Mouse (Mus musculus) embryonic facial prominence, embryonic 13.5 days (tissue): Measurements from ENCODE around the gene Nfatc2. TPM values are rescaled to one million over a fixed set of nuclear protein-coding genes. Genes with fewer than 3 reads are reported as not detected.

Experiments
- ATAC-seq: fragments of 200-750 bp; cut with Nextera tagmentation; 2 replicates; pipeline ENCODE4 v1.8.0; 2017; ENCODE audit warnings: low read depth; ENCODE audit not compliant: insufficient number of reproducible peaks, insufficient read depth, low FRiP score, low TSS enrichment
- H3K27ac ChIP-seq: fragments of 300-500 bp; sonication (generic); 2 replicates; pipeline ENCODE4 v1.5.1; 2015; ENCODE audit warnings: moderate library complexity, mild to moderate bottlenecking, inconsistent platforms
- H3K27me3 ChIP-seq: fragments of 300-500 bp; sonication (generic); 2 replicates; pipeline ENCODE4 v1.6.1; 2015; ENCODE audit warnings: mild to moderate bottlenecking, inconsistent platforms
- H3K36me3 ChIP-seq: fragments of 300-500 bp; sonication (generic); 2 replicates; pipeline ENCODE4 v1.6.1; 2015; ENCODE audit warnings: mild to moderate bottlenecking, inconsistent platforms
- H3K4me1 ChIP-seq: fragments of 300-500 bp; sonication (generic); 2 replicates; pipeline ENCODE4 v1.6.1; 2015; ENCODE audit warnings: inconsistent platforms
- H3K4me2 ChIP-seq: fragments of 300-500 bp; sonication (generic); 2 replicates; pipeline ENCODE4 v1.6.1; 2015; ENCODE audit warnings: moderate library complexity, mild to moderate bottlenecking, inconsistent platforms
- H3K4me3 ChIP-seq: fragments of 300-500 bp; sonication (generic); 2 replicates; pipeline ENCODE4 v1.5.1; 2015; ENCODE audit warnings: mild to moderate bottlenecking, inconsistent platforms
- H3K9ac ChIP-seq: fragments of 300-500 bp; sonication (generic); 2 replicates; pipeline ENCODE4 v1.6.1; 2015; ENCODE audit warnings: mild to moderate bottlenecking, inconsistent platforms
- H3K9me3 ChIP-seq: fragments of 300-500 bp; sonication (generic); 2 replicates; pipeline ENCODE4 v1.6.1; 2016; ENCODE audit warnings: inconsistent platforms
- WGBS: fragments of 180-500 bp; shearing (Covaris S2); methylation state at CpG from one replicate; pipeline ENCODE4 v1.1.7; 2015; ENCODE audit warnings: mixed read lengths; 5-methylcytosine and 5-hydroxymethylcytosine counted together
- polyA plus RNA-seq: library from polyadenylated mRNA; unstranded; fragments of >200 nt; fragmentation: Nextera tagmentation; extraction: Ambion mirVana; gene quantifications from 2 replicates; pipeline ENCODE4 v1.2.1, GENCODE M21; 2015

Gene Nfatc2
- 4.9 and 5.9 TPM in 2 replicates for polyA plus RNA-seq

GRCm38 (mm10) chr2:168601491-168602386 is at the start of gene Nfatc2:
TSS of gene Nfatc2 (minus strand) at chr2:168601657.
- WGBS, result under 1% methylated on average over 56 of the region's 56 CpGs
- Histone ChIP-seq H3K4me1 (peaks cover 41% of the 10 kb centered on the region), H3K27me3 (peaks cover 60% of the 10 kb centered on the region)

GRCm38 (mm10) chr2:168648171-168648570 is 46.7 kb upstream of the Nfatc2 start:
- Histone ChIP-seq H3K4me2 (no peak overlapping the region), H3K36me3 (peaks cover 67% of the 10 kb centered on the region), H3K4me3 (no peak overlapping the region), H3K4me1 (peaks cover 21% of the 10 kb centered on the region), H3K27ac (no peak overlapping the region), H3K9ac (no peak overlapping the region), H3K9me3 (no peaks in the 10 kb centered on the region), H3K27me3 (no peaks in the 10 kb centered on the region)
- ATAC-seq, result no peak
- WGBS, result 70% methylated on average over 8 of the region's 8 CpGs

More at GRCm38 (mm10) chr2:168601491-168602386, at the start of gene Nfatc2:
- H3K4me2 ChIP-seq, result peak within 1 kb of the TSS; percentile 95
- H3K4me3 ChIP-seq, result peak within 1 kb of the TSS; percentile 59
- H3K36me3 ChIP-seq, result no peaks in the 10 kb centered on the region
- no peaks in the 10 kb centered on the region for H3K9me3 ChIP-seq
- ATAC-seq, result peak; percentile 63
- H3K9ac ChIP-seq, result peak within 1 kb of the TSS; percentile 78
- H3K27ac ChIP-seq, result peak within 1 kb of the TSS; percentile 89

- no peaks in the 10 kb centered on the region for H3K9me3 ChIP-seq
- H3K27me3 ChIP-seq, result no peaks in the 10 kb centered on the region
- H3K9ac ChIP-seq, result no peak overlapping the region
- 47% methylated on average over 6 of the region's 6 CpGs for WGBS
- H3K4me1 ChIP-seq, result peaks cover 25% of the 10 kb centered on the region
- no peak overlapping the region for H3K27ac ChIP-seq
- no peak overlapping the region for H3K4me2 ChIP-seq
- ATAC-seq, result no peak
- peaks cover 62% of the 10 kb centered on the region for H3K36me3 ChIP-seq
- H3K4me3 ChIP-seq, result no peak overlapping the region
Observed at GRCm38 (mm10) chr2:168644855-168645254, 43.4 kb upstream of the Nfatc2 start.

- Histone ChIP-seq H3K36me3 (peaks cover 58% of the 10 kb centered on the region), H3K27ac (peak overlapping the region; percentile 33; the same call in 1 of the 2 replicates), H3K9ac (no peak overlapping the region), H3K4me2 (no peak overlapping the region), H3K27me3 (no peaks in the 10 kb centered on the region), H3K9me3 (no peaks in the 10 kb centered on the region), H3K4me1 (peaks cover 25% of the 10 kb centered on the region), H3K4me3 (no peak overlapping the region)
- ATAC-seq, result no peak
- 56% methylated on average over 20 of the region's 20 CpGs for WGBS
Observed at GRCm38 (mm10) chr2:168643524-168644177, 42.2 kb upstream of the Nfatc2 start.

GRCm38 (mm10) chr2:168642187-168642586 is 40.7 kb upstream of the Nfatc2 start:
- 64% methylated on average over 11 of the region's 11 CpGs for WGBS
- peaks cover 58% of the 10 kb centered on the region for H3K36me3 ChIP-seq
- H3K4me3 ChIP-seq, result no peak overlapping the region
- no peaks in the 10 kb centered on the region for H3K9me3 ChIP-seq
- H3K4me1 ChIP-seq, result peaks cover 24% of the 10 kb centered on the region
- no peaks in the 10 kb centered on the region; the same call in 1 of the 2 replicates for H3K27me3 ChIP-seq
- 0 out of 2 replicates have a peak overlapping the region, but pooled peaks have one; percentile 4 for H3K27ac ChIP-seq
- H3K9ac ChIP-seq, result no peak overlapping the region
- ATAC-seq, result no peak
- no peak overlapping the region for H3K4me2 ChIP-seq

- 91% methylated on average over 9 of the region's 9 CpGs for WGBS
- Histone ChIP-seq H3K27me3 (no peaks in the 10 kb centered on the region; the same call in 1 of the 2 replicates), H3K4me2 (no peak overlapping the region), H3K4me3 (no peak overlapping the region), H3K4me1 (peaks cover 30% of the 10 kb centered on the region), H3K9me3 (no peaks in the 10 kb centered on the region), H3K36me3 (peaks cover 60% of the 10 kb centered on the region), H3K27ac (no peak overlapping the region), H3K9ac (no peak overlapping the region)
- no peak for ATAC-seq
Observed at GRCm38 (mm10) chr2:168640460-168640859, 39.0 kb upstream of the Nfatc2 start.

- H3K27ac ChIP-seq, result no peak overlapping the region
- 35% methylated on average over 7 of the region's 7 CpGs for WGBS
- no peak overlapping the region for H3K4me2 ChIP-seq
Observed at GRCm38 (mm10) chr2:168634881-168635280, 33.4 kb upstream of the Nfatc2 start.

GRCm38 (mm10) chr2:168633301-168633816 is 31.9 kb upstream of the Nfatc2 start:
- Histone ChIP-seq H3K9ac (peak overlapping the region; percentile 6; the same call in 1 of the 2 replicates), H3K27ac (no peak overlapping the region), H3K4me2 (no peak overlapping the region), H3K36me3 (peaks cover 29% of the 10 kb centered on the region), H3K9me3 (no peaks in the 10 kb centered on the region), H3K27me3 (no peaks in the 10 kb centered on the region; the same call in 1 of the 2 replicates), H3K4me1 (peaks cover 38% of the 10 kb centered on the region), H3K4me3 (no peak overlapping the region)
- WGBS, result 50% methylated on average over 14 of the region's 14 CpGs
- ATAC-seq, result no peak

More at GRCm38 (mm10) chr2:168634881-168635280, 33.4 kb upstream of the Nfatc2 start:
- H3K36me3 ChIP-seq, result peaks cover 38% of the 10 kb centered on the region
- no peak overlapping the region for H3K9ac ChIP-seq
- H3K27me3 ChIP-seq, result no peaks in the 10 kb centered on the region; the same call in 1 of the 2 replicates
- no peak for ATAC-seq
- H3K9me3 ChIP-seq, result no peaks in the 10 kb centered on the region
- peaks cover 32% of the 10 kb centered on the region for H3K4me1 ChIP-seq
- no peak overlapping the region for H3K4me3 ChIP-seq

GRCm38 (mm10) chr2:168632543-168632942 is 31.1 kb upstream of the Nfatc2 start:
- WGBS, result 82% methylated on average over 6 of the region's 6 CpGs
- Histone ChIP-seq H3K9ac (no peak overlapping the region), H3K27me3 (no peaks in the 10 kb centered on the region; the same call in 1 of the 2 replicates), H3K36me3 (peaks cover 21% of the 10 kb centered on the region), H3K27ac (no peak overlapping the region), H3K4me3 (no peak overlapping the region), H3K4me2 (no peak overlapping the region), H3K4me1 (peaks cover 46% of the 10 kb centered on the region), H3K9me3 (no peaks in the 10 kb centered on the region)
- no peak for ATAC-seq

GRCm38 (mm10) chr2:168628787-168629186 is 27.3 kb upstream of the Nfatc2 start:
- no peak overlapping the region for H3K4me3 ChIP-seq
- H3K4me1 ChIP-seq, result peaks cover 45% of the 10 kb centered on the region
- H3K9ac ChIP-seq, result no peak overlapping the region
- H3K4me2 ChIP-seq, result no peak overlapping the region
- ATAC-seq, result peak; percentile 73; the same call in 1 of the 2 replicates
- peaks cover 4% of the 10 kb centered on the region; the same call in 1 of the 2 replicates for H3K36me3 ChIP-seq
- no peaks in the 10 kb centered on the region for H3K27me3 ChIP-seq
- peak overlapping the region; percentile 75 for H3K27ac ChIP-seq
- H3K9me3 ChIP-seq, result no peaks in the 10 kb centered on the region
- WGBS, result 21% methylated on average over 8 of the region's 8 CpGs
